Mouse (Mus musculus): ENCODE measurements around the gene Olfr830. TPM values are rescaled to one million over a fixed set of nuclear protein-coding genes. Genes with fewer than 3 reads are reported as not detected.
"Not testable (repeated sequence)": the region's sequence is repeated elsewhere in the genome, so short reads cannot be mapped to it uniquely, and the experiment has no call there.

Olfr830 gene
- not detected for total RNA-seq (2021)
- long read RNA-seq, experiment 1: 0 reads
- long read RNA-seq, experiment 2: 0 reads

GRCm38 (mm10) chr9:18874393-18874792 lies at the start of gene Olfr830:
Gene Olfr830, plus strand, starts transcription at chr9:18874693.
- intact Hi-C loops (cut with DNase I): no loop called here
- DNase-seq (ENCODE audit: low spot score in 2 of 2): no peak

- DNase-seq (ENCODE audit: low spot score in 2 of 2): no peak
- intact Hi-C loops (cut with DNase I): no loop called here
Observed at GRCm38 (mm10) chr9:18854633-18855032, 19.9 kb upstream of the Olfr830 start, which contains the start of gene Olfr829. Gene Olfr829, plus strand, starts transcription at chr9:18854933.

- intact Hi-C loops (cut with DNase I); DNase-seq (ENCODE audit: low spot score in 2 of 2): not testable (repeated sequence)
Observed at GRCm38 (mm10) chr9:18907699-18908098, 33.2 kb downstream of the Olfr830 start.

GRCm38 (mm10) chr9:18927921-18928320 lies 53.4 kb downstream of the Olfr830 start:
- DNase-seq (ENCODE audit: low spot score in 2 of 2); intact Hi-C loops (cut with DNase I): not testable (repeated sequence)

Other genes starting within 250 kb of the Olfr830 start
- not detected for gene Muc16, start 200.2 kb upstream of the Olfr830 start, total RNA-seq (2021)
- gene Olfr24, start 110.7 kb upstream of the Olfr830 start, total RNA-seq (2021): not detected
- gene Olfr828, start 55.2 kb upstream of the Olfr830 start, total RNA-seq (2021): not detected
- gene Olfr829, start 19.8 kb upstream of the Olfr830 start, total RNA-seq (2021): not detected
- not detected for gene Olfr832, start 62.4 kb downstream of the Olfr830 start, total RNA-seq (2021)
- not detected for gene Olfr834, start 113.3 kb downstream of the Olfr830 start, total RNA-seq (2021)
- not detected for gene Olfr835, start 158.0 kb downstream of the Olfr830 start, total RNA-seq (2021)
- not detected for gene Olfr836, start 245.7 kb downstream of the Olfr830 start, total RNA-seq (2021)

All from left cerebral cortex, postnatal 14 days (tissue).